Mouse (Mus musculus): ENCODE results near the gene Irf1. TPM values are rescaled to one million over a fixed set of nuclear protein-coding genes. Genes with fewer than 3 reads are reported as not detected.
"Not testable (repeated sequence)": the region's sequence is repeated elsewhere in the genome, so short reads cannot be mapped to it uniquely, and the experiment has no call there.

Irf1 gene
- polyA plus RNA-seq, 1 experiment from 2014 or later = 2.9 TPM

GRCm38 (mm10) chr11:53747985-53748384 lies 21.8 kb upstream of the Irf1 start:
- Histone ChIP-seq H3K27ac (replicated peaks) (no peak overlapping the region), H3K27me3 (0 out of 2 replicates have a peak, but pooled peaks cover 3% of the 10 kb centered on the region), H3K9me3 (no peaks in the 10 kb centered on the region), H3K9ac (replicated peaks) (no peak overlapping the region), H3K4me3 (no peak overlapping the region), H3K4me1 (no peaks in the 10 kb centered on the region), H3K36me3 (no peaks in the 10 kb centered on the region), H3K4me2 (replicated peaks) (no peak overlapping the region)
- ATAC-seq (replicated peaks) = no peak
- WGBS = 92% methylated on average over 9 of the region's 9 CpGs

- no peak overlapping the region for H3K4me3 ChIP-seq
- H3K4me1 ChIP-seq = no peaks in the 10 kb centered on the region
- 93% methylated on average over 6 of the region's 6 CpGs for WGBS
- no peaks in the 10 kb centered on the region for H3K36me3 ChIP-seq
- H3K27me3 ChIP-seq = 0 out of 2 replicates have a peak, but pooled peaks cover under 1% of the 10 kb centered on the region
- H3K9ac ChIP-seq (replicated peaks) = no peak overlapping the region
- ATAC-seq (replicated peaks) = no peak
- no peak overlapping the region for H3K27ac ChIP-seq (replicated peaks)
- H3K9me3 ChIP-seq = no peaks in the 10 kb centered on the region
- no peak overlapping the region for H3K4me2 ChIP-seq (replicated peaks)
These were observed 21.2 kb upstream of the Irf1 start for GRCm38 (mm10) chr11:53748614-53749013.

- Histone ChIP-seq H3K9ac (replicated peaks) (no peak overlapping the region), H3K4me1 (no peaks in the 10 kb centered on the region), H3K4me3 (no peak overlapping the region), H3K36me3 (no peaks in the 10 kb centered on the region), H3K9me3 (no peaks in the 10 kb centered on the region), H3K4me2 (replicated peaks) (no peak overlapping the region), H3K27ac (replicated peaks) (no peak overlapping the region), H3K27me3 (no peaks in the 10 kb centered on the region)
- WGBS = 66% methylated on average over 4 of the region's 4 CpGs
- ATAC-seq (replicated peaks) = no peak
These were observed 20.5 kb upstream of the Irf1 start for GRCm38 (mm10) chr11:53749306-53749705.

- no peak for ATAC-seq (replicated peaks)
- 43% methylated on average over 5 of the region's 5 CpGs for WGBS
- no peak overlapping the region for H3K4me3 ChIP-seq
- no peaks in the 10 kb centered on the region for H3K9me3 ChIP-seq
- no peaks in the 10 kb centered on the region for H3K36me3 ChIP-seq
- H3K4me1 ChIP-seq = no peaks in the 10 kb centered on the region
- no peak overlapping the region for H3K4me2 ChIP-seq (replicated peaks)
- no peak overlapping the region for H3K27ac ChIP-seq (replicated peaks)
- H3K27me3 ChIP-seq = no peaks in the 10 kb centered on the region
- H3K9ac ChIP-seq (replicated peaks) = no peak overlapping the region
These were observed 20.0 kb upstream of the Irf1 start for GRCm38 (mm10) chr11:53749716-53750352.

DNA sequence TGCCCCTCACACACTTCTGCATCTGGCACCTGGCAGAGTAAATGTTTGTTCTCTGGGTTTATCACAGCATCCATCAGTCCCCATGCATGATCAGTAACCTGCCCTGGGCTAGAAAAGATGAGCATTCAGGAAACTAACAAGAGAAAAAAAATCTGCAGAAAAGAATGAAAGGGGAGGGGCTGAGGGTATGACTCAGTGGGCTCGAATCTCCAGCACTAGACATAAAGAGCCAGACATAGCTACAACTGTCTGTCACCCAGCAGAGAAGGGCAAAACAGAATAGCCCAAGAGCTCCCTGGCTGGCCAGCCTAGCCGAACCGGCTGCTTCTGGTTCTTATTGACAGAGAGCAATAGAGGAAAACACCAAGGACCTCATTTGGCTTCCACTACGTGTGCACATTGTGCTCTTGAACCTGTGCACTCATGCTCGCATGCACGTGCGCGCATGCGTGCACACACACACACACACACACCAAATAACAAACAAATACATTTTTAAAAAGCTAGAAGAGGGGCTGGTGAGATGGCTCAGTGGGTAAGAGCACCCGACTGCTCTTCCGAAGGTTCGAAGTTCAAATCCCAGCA lies 14.7 kb upstream of the Irf1 start:
- Histone ChIP-seq H3K4me2 (replicated peaks) (no peak overlapping the region), H3K27ac (replicated peaks) (no peak overlapping the region), H3K27me3 (no peaks in the 10 kb centered on the region), H3K9me3 (no peaks in the 10 kb centered on the region), H3K36me3 (no peaks in the 10 kb centered on the region), H3K4me1 (peaks cover 7% of the 10 kb centered on the region), H3K9ac (replicated peaks) (no peak overlapping the region), H3K4me3 (no peak overlapping the region)
- no peak for ATAC-seq (replicated peaks)
- 83% methylated on average over 12 of the region's 12 CpGs for WGBS

DNA sequence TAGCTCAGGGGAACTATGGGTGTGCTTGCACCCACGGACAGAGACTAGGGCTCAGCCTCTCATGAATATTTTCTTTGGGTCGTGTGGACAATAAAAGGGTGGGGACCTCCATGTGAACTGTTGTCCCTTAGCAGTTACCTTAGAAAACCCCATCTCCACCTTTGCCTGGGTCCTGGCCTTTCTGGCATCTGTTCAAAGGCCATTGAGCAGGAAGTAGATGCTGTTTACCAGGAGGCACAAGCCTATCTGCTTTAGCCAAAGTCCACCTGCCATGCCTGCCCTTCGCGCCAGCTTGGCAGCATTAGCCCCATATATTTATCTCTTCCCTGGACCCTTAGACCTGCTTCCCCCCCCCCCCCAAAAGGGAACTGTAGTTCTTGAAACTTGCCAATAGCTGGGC lies 12.2 kb upstream of the Irf1 start:
- Histone ChIP-seq H3K27me3 (peaks cover 6% of the 10 kb centered on the region; the same call in 1 of the 2 replicates), H3K9me3 (no peaks in the 10 kb centered on the region), H3K4me3 (no peak overlapping the region), H3K9ac (replicated peaks) (no peak overlapping the region), H3K4me1 (peaks cover 15% of the 10 kb centered on the region), H3K4me2 (replicated peaks) (no peak overlapping the region), H3K36me3 (no peaks in the 10 kb centered on the region), H3K27ac (replicated peaks) (no peak overlapping the region)
- no peak for ATAC-seq (replicated peaks)
- whole genome bisulfite sequencing = 93% methylated on average over 4 of the region's 4 CpGs

DNA sequence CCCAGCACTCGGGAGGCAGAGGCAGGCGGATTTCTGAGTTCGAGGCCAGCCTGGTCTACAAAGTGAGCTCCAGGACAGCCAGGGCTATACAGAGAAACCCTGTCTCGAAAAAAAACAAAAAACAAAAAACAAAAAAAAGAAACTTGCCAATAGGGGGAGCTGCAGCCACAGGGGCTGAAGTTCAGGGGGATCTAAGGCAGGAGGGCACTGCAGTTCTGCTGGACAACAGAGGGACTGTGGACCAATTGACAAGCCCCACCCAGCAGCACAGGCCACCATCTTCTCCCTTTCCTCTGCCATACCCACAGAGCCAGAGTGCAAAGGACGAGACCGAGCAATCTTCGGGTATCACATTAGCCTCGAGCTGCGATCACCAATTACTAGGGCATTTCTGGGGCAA lies 11.8 kb upstream of the Irf1 start:
- H3K27ac ChIP-seq (replicated peaks); H3K9ac ChIP-seq (replicated peaks); H3K36me3 ChIP-seq; H3K27me3 ChIP-seq; ATAC-seq (replicated peaks); H3K9me3 ChIP-seq; H3K4me2 ChIP-seq (replicated peaks); H3K4me3 ChIP-seq: not testable (repeated sequence)
- H3K4me1 ChIP-seq = peaks cover 20% of the 10 kb centered on the region
- 84% methylated on average over 9 of the region's 9 CpGs for WGBS

DNA sequence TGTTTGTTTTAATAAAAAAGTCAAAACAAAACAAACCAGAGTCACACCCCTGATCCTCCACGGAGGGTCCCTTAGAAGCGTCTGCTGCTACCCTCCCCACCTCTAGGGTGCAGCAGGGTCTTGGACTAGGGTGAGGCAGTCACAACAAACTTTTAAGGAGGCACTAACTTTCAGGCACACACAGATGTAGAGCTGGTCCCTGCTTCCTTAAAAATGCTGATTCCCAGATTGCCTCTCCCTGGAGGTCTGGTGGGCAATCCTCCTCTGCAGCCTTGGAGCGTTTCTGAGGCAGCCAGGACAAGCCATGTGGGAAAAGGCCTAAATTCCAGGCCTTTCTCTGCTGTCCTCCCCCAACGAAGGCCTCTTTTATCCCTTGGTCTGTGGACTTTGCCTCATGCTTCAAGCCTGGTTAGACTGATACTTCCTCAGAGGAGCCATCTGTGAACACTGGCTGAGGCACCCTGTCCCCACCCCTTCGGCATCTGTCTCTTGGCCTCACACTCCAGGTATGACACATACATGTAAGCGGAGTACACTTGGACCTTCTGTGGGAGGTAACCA lies 10.9 kb upstream of the Irf1 start:
- peaks cover 28% of the 10 kb centered on the region for H3K4me1 ChIP-seq
- no peak for ATAC-seq (replicated peaks)
- H3K4me3 ChIP-seq = no peak overlapping the region
- no peaks in the 10 kb centered on the region for H3K36me3 ChIP-seq
- H3K4me2 ChIP-seq (replicated peaks) = no peak overlapping the region
- no peaks in the 10 kb centered on the region for H3K9me3 ChIP-seq
- 48% methylated on average over 6 of the region's 6 CpGs for WGBS
- H3K9ac ChIP-seq (replicated peaks) = no peak overlapping the region
- H3K27ac ChIP-seq (replicated peaks) = no peak overlapping the region
- peaks cover 12% of the 10 kb centered on the region for H3K27me3 ChIP-seq

DNA sequence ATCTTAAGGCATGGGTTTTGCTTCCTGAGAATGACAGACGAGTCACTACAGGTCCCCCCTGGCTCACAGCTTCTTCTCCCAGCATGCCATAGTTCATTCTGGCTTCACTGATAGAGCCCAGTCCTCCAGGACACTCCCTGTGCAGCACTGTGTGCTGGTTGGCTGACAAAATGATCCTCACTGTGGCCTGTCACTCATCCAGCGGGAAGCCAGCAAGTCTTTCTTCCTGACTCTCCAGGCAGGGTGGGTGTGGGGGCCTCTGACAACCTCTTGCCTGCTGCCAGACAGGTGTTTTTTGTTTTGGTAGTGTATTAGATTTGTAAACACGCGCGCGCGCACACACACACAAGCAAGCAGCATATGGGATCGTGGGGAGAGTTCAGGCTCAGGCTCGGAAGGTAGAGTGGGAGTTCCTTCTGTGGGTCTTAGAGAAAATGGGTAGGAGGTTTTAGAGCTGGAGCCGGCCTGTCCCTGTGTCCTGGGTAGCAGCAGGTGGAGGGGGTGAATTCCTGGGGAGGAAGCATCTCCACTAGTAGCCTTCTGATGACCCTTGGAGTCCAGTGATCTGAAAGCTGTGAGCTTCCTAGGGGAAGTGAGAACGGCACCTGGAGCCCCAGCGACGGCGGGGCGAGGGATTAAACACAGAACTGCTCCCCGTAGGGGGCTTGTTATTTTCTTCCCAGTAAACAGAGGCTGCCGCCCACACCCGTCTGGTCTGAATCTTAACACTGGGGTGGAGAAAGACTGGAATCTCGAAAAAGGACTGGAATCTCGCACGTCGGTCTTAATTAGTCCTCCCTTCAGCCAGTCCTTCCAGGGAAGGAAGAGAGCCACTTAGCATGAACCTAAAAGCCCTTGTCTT lies 10.0 kb upstream of the Irf1 start:
- H3K9me3 ChIP-seq = no peaks in the 10 kb centered on the region
- no peak overlapping the region for H3K4me3 ChIP-seq
- H3K4me1 ChIP-seq = peaks cover 30% of the 10 kb centered on the region
- H3K9ac ChIP-seq (replicated peaks) = no peak overlapping the region
- H3K27ac ChIP-seq (replicated peaks) = no peak overlapping the region
- H3K4me2 ChIP-seq (replicated peaks) = no peak overlapping the region
- no peak for ATAC-seq (replicated peaks)
- H3K36me3 ChIP-seq = no peaks in the 10 kb centered on the region
- 6% methylated on average over 22 of the region's 22 CpGs for WGBS
- peaks cover 12% of the 10 kb centered on the region for H3K27me3 ChIP-seq

- Histone ChIP-seq H3K9me3 (no peaks in the 10 kb centered on the region), H3K27ac (replicated peaks) (no peak overlapping the region), H3K4me1 (peaks cover 30% of the 10 kb centered on the region), H3K36me3 (no peaks in the 10 kb centered on the region), H3K4me2 (replicated peaks) (no peak overlapping the region), H3K4me3 (no peak overlapping the region), H3K27me3 (peaks cover 12% of the 10 kb centered on the region), H3K9ac (replicated peaks) (no peak overlapping the region)
- no peak for ATAC-seq (replicated peaks)
- WGBS = 74% methylated on average over 5 of the region's 5 CpGs
These were observed 8.5 kb upstream of the Irf1 start for GRCm38 (mm10) chr11:53761284-53761683.

DNA sequence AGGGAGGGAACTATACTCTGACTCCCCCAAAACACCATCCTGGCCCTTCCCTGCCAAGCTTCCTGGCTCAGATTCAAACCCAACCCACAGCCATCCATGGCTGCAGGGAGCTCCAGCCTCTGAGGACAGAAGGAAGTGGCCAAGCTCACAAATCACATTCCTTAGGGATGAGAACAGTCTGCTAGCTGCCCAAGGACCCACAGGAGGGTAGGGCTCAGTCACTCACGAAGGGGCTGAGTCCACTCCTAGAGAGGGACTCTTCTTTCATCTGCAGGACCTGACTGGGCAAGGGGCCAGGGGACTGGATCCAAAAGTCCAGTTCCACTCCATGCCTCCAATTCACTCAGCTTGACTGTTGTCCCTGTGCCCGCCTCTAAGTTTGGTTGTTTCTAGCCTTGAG lies 8.0 kb upstream of the Irf1 start:
- peaks cover 30% of the 10 kb centered on the region for H3K4me1 ChIP-seq
- H3K27me3 ChIP-seq = peaks cover 12% of the 10 kb centered on the region
- no peaks in the 10 kb centered on the region for H3K9me3 ChIP-seq
- H3K27ac ChIP-seq (replicated peaks) = no peak overlapping the region
- H3K4me2 ChIP-seq (replicated peaks) = no peak overlapping the region
- H3K36me3 ChIP-seq = no peaks in the 10 kb centered on the region
- 50% methylated on average over 2 of the region's 2 CpGs for WGBS
- no peak overlapping the region for H3K4me3 ChIP-seq
- H3K9ac ChIP-seq (replicated peaks) = no peak overlapping the region
- ATAC-seq (replicated peaks) = no peak

- H3K9ac ChIP-seq (replicated peaks) = no peak overlapping the region
- WGBS = 75% methylated on average over 2 of the region's 2 CpGs
- H3K4me3 ChIP-seq = peak overlapping the region; percentile 30; the same call in 1 of the 2 replicates
- H3K36me3 ChIP-seq = no peaks in the 10 kb centered on the region
- ATAC-seq (replicated peaks) = no peak
- no peak overlapping the region for H3K27ac ChIP-seq (replicated peaks)
- no peaks in the 10 kb centered on the region for H3K9me3 ChIP-seq
- H3K27me3 ChIP-seq = peaks cover 15% of the 10 kb centered on the region
- peaks cover 30% of the 10 kb centered on the region for H3K4me1 ChIP-seq
- peak overlapping the region; percentile 57 for H3K4me2 ChIP-seq (replicated peaks)
These were observed 7.4 kb upstream of the Irf1 start for GRCm38 (mm10) chr11:53762426-53762825.

Measured in forebrain, embryonic 15.5 days (tissue).